Mouse (Mus musculus) adrenal gland, adult 18-20 months (tissue): ENCODE data around the gene BC016579. TPM values are rescaled to one million over a fixed set of nuclear protein-coding genes. Genes with fewer than 3 reads are reported as not detected.

Source experiments
- total RNA-seq, 2 experiments: library from RNA; stranded (reverse); gene quantifications; 1 replicate in 1 of 2; 2 replicates in 1 of 2; pipeline ENCODE4 v1.2.3; 2021

The BC016579 gene
- total RNA-seq, 2 experiments from 2014 or later = 0.22 TPM; not detected in 1

Other genes starting within 250 kb of the BC016579 start
- gene Cd200, start 245.0 kb downstream of the BC016579 start, total RNA-seq = 10 to 100 TPM; 58.9 to 64.8 TPM
- under 1 TPM in 1 of 2 experiments, not detected in 1; 0.10 TPM for gene Gm609, start 161.1 kb downstream of the BC016579 start, total RNA-seq
- not detected for gene Gm17783, start 122.0 kb downstream of the BC016579 start, total RNA-seq
- gene Slc9c1, start 118.8 kb downstream of the BC016579 start, total RNA-seq = not detected
- under 1 TPM in 1 of 2 experiments, not detected in 1; 0.42 TPM for gene Gcsam, start 43.7 kb downstream of the BC016579 start, total RNA-seq
- under 1 TPM; 0.17 to 0.26 TPM for gene Tmprss7, start 39.6 kb upstream of the BC016579 start, total RNA-seq
- 1 to 10 TPM; 3.4 to 4.8 TPM for gene Tagln3, start 70.5 kb upstream of the BC016579 start, total RNA-seq
- gene Abhd10, start 88.9 kb upstream of the BC016579 start, total RNA-seq = 10 to 100 TPM; 14.2 to 27.5 TPM